23 mouse cellular contexts compared by ENCODE assay signal in the genomic region with DNA sequence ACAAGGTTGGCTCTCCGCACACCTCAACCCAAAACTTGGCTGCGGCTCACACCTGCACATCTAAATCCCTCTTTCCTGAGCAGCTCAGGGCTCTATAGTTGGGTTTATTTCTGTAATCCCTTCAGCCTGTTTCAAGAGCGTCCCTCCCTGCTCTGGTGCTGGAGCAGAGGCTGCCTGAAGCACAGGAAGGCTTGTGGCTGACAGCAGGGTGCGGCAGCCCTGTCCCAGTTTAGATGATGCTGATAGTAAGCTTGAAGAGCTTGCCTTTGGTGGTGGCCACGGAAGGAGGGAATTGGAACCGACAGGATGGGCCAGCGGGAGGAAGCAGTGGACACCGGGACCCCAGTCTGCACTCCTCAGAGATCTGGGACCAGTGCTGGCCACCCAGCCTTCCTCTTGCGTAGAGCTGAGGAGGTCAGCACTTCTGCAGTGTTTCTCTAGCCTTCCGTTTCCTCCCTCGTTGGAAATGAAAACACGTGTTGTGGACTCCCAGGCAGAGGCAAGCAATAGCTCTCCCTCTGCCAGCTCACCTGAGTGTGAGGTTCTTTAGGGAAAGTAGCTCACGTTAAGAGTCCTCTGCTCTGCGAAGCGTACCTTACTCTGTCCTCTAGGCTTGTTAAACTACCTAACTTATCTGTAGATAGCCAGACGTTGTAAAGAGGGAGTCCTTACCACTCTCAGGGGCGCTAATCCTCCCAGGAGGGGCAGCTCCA. TPM values are rescaled to one million over a fixed set of nuclear protein-coding genes. Genes with fewer than 3 reads are reported as not detected.
DNase-seq lines count a peak whose midpoint lies in the region; ATAC-seq and TF ChIP-seq lines count a peak whose summit lies in the region.
"Had no signal": no experiment of that assay in that cellular context is flagged by ENCODE, and none has a peak within 500 bp of the region (broad histone marks: within the 10 kb centered on the region; RNA-seq: fewer than 3 reads in every experiment).

No protein-coding gene starts in this region.

- no peak for TF ChIP-seq CTCF in kidney, postnatal 0 days (IDR thresholded peaks at IDR 0.05; ENCODE audit: low read depth)
- no peak for TF ChIP-seq CTCF in left cerebral cortex, adult 2 months (IDR thresholded peaks at IDR 0.05)

- no peaks in the 10 kb centered on the region for H3K36me3 ChIP-seq in kidney, postnatal 0 days (ENCODE audit: insufficient read depth, low read length)
- no peaks in the 10 kb centered on the region for H3K36me3 ChIP-seq in intestine, embryonic 14.5 days (ENCODE audit: control insufficient read depth, insufficient read depth, low read length)
- H3K36me3 ChIP-seq: limb, embryonic 15.5 days; midbrain, embryonic 12.5 days had no signal

- peak overlapping the region; percentile 47 for H3K27ac ChIP-seq in kidney, postnatal 0 days
- peak overlapping the region; percentile 67 for H3K27ac ChIP-seq in intestine, embryonic 14.5 days (ENCODE audit: low read depth)
- no peak overlapping the region for H3K27ac ChIP-seq in left cerebral cortex, adult 2 months
- H3K27ac ChIP-seq: heart, adult 2 months; limb, embryonic 15.5 days; midbrain, embryonic 12.5 days had no signal

- H3K9me3 ChIP-seq in kidney, postnatal 0 days (replicated peaks; ENCODE audit: low read length) = no peaks in the 10 kb centered on the region
- H3K9me3 ChIP-seq in intestine, embryonic 14.5 days (ENCODE audit: control insufficient read depth, low read length) = 0 out of 2 replicates have a peak, but pooled peaks cover 4% of the 10 kb centered on the region
- H3K9me3 ChIP-seq: limb, embryonic 15.5 days; midbrain, embryonic 12.5 days had no signal

- no peak overlapping the region for H3K9ac ChIP-seq in kidney, postnatal 0 days (ENCODE audit: low read depth, low read length)
- no peak overlapping the region for H3K9ac ChIP-seq in intestine, embryonic 14.5 days (ENCODE audit: low read length)
- H3K9ac ChIP-seq: limb, embryonic 15.5 days; midbrain, embryonic 12.5 days had no signal

- DNase-seq in frontal cortex, postnatal 25 days (ENCODE audit: low spot score in 2 of 2) = no peak
- DNase-seq in kidney, postnatal 0 days (ENCODE audit: low spot score) = no peak
- no peak for DNase-seq in kidney, postnatal 4 days
- DNase-seq in intestine, embryonic 14.5 days (ENCODE audit: low spot score) = no peak
- no peak for DNase-seq in adipocyte (ENCODE audit: low spot score)
- no peak for DNase-seq in left cerebral cortex, adult 2 months (ENCODE audit: extremely low spot score in 1 of 2, low spot score in 2 of 2)
- DNase-seq: adrenal gland, adult 8-10 months; cerebellum, adult 11-12 months; cerebellum, postnatal 36 days; heart, adult 2 months; heart, postnatal 4 days; kidney, postnatal 10 days; lung, postnatal 14 days had no signal

- intact Hi-C loops in left cerebral cortex, adult 2 months (cut with DNase I) = no loop called here

- no peak overlapping the region for H3K4me2 ChIP-seq in kidney, postnatal 0 days (ENCODE audit: low read length)
- no peak overlapping the region for H3K4me2 ChIP-seq in intestine, embryonic 14.5 days (ENCODE audit: low read length)
- H3K4me2 ChIP-seq: limb, embryonic 15.5 days; midbrain, embryonic 12.5 days had no signal

- H3K4me1 ChIP-seq in kidney, postnatal 0 days (replicated peaks; ENCODE audit: insufficient read depth, low read length) = peaks cover 6% of the 10 kb centered on the region
- peaks cover 17% of the 10 kb centered on the region for H3K4me1 ChIP-seq in intestine, embryonic 14.5 days (replicated peaks; ENCODE audit: control insufficient read depth, insufficient read depth, low read length)
- H3K4me1 ChIP-seq: midbrain, embryonic 12.5 days had no signal

- H3K27me3 ChIP-seq in kidney, postnatal 0 days (ENCODE audit: insufficient read depth, low read length) = no peaks in the 10 kb centered on the region
- H3K27me3 ChIP-seq in intestine, embryonic 14.5 days (replicated peaks; ENCODE audit: control insufficient read depth, insufficient read depth, low read length) = no peaks in the 10 kb centered on the region
- H3K27me3 ChIP-seq: CH12.LX; midbrain, embryonic 12.5 days had no signal

- WGBS in kidney, postnatal 0 days = 46% methylated on average over 17 of the region's 17 CpGs
- WGBS in intestine, embryonic 14.5 days = 51% methylated on average over 17 of the region's 17 CpGs

- H3K4me3 ChIP-seq in kidney, postnatal 0 days (replicated peaks; ENCODE audit: low read depth, low read length) = no peak overlapping the region
- no peak overlapping the region for H3K4me3 ChIP-seq in intestine, embryonic 14.5 days (ENCODE audit: low read depth, low read length)
- H3K4me3 ChIP-seq in left cerebral cortex, adult 2 months = no peak overlapping the region
- H3K4me3 ChIP-seq: erythroblast, embryonic 14.5 days; heart, adult 2 months; limb, embryonic 15.5 days; midbrain, embryonic 12.5 days had no signal

- 0 out of 2 replicates have a peak, but pooled peaks have one; percentile 45 for ATAC-seq in frontal cortex, adult (ENCODE audit: low TSS enrichment)
- no peak for ATAC-seq in kidney, postnatal 0 days (replicated peaks; ENCODE audit: low FRiP score, low read depth)
- no peak for ATAC-seq in intestine, embryonic 14.5 days (replicated peaks; ENCODE audit: low FRiP score, low TSS enrichment, low read depth)
- peak; percentile 78 for ATAC-seq in megakaryocyte progenitor cell, adult 5-6 weeks (replicated peaks; ENCODE audit: poor library complexity)
- ATAC-seq: forebrain, embryonic 16.5 days; hindbrain, embryonic 16.5 days had no signal

RNA-seq across cellular contexts. Expression of a gene that starts 28.4 kb away (rescaled TPM):
- polyA plus RNA-seq in kidney, postnatal 0 days (2015; fragmentation: Nextera tagmentation; extraction: Ambion mirVana) = 0.14 and 0.28 TPM in 2 replicates
- 3.5 and 3.7 TPM in 2 replicates for polyA plus RNA-seq in intestine, embryonic 14.5 days (2014; fragmentation: Nextera tagmentation; extraction: Ambion mirVana)
- total RNA-seq in megakaryocyte progenitor cell, adult 5-6 weeks (2015) = not detected in 2 replicates
- total RNA-seq in megakaryocyte progenitor cell, adult 5-6 weeks (2017) = not detected in 2 replicates
- total RNA-seq in left cerebral cortex, adult 2 months (2021) = not detected
- total RNA-seq: adrenal gland, adult 8-10 months; heart, postnatal 4 days; left cerebral cortex, postnatal 14 days had no signal
- polyA plus RNA-seq: embryonic facial prominence, embryonic 11.5 days; erythroblast, embryonic 14.5 days; forebrain, embryonic 16.5 days; hindbrain, embryonic 16.5 days; limb, embryonic 15.5 days had no signal

Comparison
In these comparisons a context has a peak if more than half of its experiments do, and no peak if none do; other contexts are left out.
1. ATAC-seq: peak in frontal cortex, adult (single experiment) and megakaryocyte progenitor cell, adult 5-6 weeks (single experiment); none in kidney, postnatal 0 days (single experiment) and intestine, embryonic 14.5 days (single experiment).